Mouse (Mus musculus): ENCODE data around the gene Cit. TPM values are rescaled to one million over a fixed set of nuclear protein-coding genes. Genes with fewer than 3 reads are reported as not detected.

Cit gene
- total and polyA plus RNA-seq, 2 experiments, result 0.43 to 0.74 TPM

GRCm38 (mm10) chr5:116037731-116038130 lies 192.7 kb downstream of the Cit start:
- Histone ChIP-seq H3K36me3 (ENCODE audit: control insufficient read depth, insufficient read depth, low read length) (no peaks in the 10 kb centered on the region), H3K9ac (ENCODE audit: low read depth, low read length) (no peak overlapping the region), H3K27ac (replicated peaks; ENCODE audit: insufficient read depth, low read depth, low read length) (no peak overlapping the region), H3K4me1 (ENCODE audit: control insufficient read depth, insufficient read depth, low read length) (no peaks in the 10 kb centered on the region), H3K4me3 (ENCODE audit: insufficient read depth, low read depth, low read length) (no peak overlapping the region), H3K27me3 (ENCODE audit: control insufficient read depth, insufficient read depth, low read length) (0 out of 2 replicates have a peak, but pooled peaks cover 5% of the 10 kb centered on the region), H3K79me2 (ENCODE audit: control insufficient read depth, insufficient read depth, low read length) (no peaks in the 10 kb centered on the region)
- 47% methylated on average over 12 of the region's 12 CpGs for WGBS
- TF ChIP-seq POLR2A (IDR thresholded peaks at IDR 0.05; ENCODE audit: extremely low read depth, insufficient read depth, low read length), result no peak
- TF ChIP-seq CTCF (IDR thresholded peaks at IDR 0.05; ENCODE audit: low read depth, low read length), result no peak
- no peak for DNase-seq (ENCODE audit: extremely low read depth, low read depth, low spot score)

GRCm38 (mm10) chr5:116039706-116040105 lies 194.6 kb downstream of the Cit start:
- TF ChIP-seq CTCF (IDR thresholded peaks at IDR 0.05; ENCODE audit: low read depth, low read length) (no peak), POLR2A (IDR thresholded peaks at IDR 0.05; ENCODE audit: extremely low read depth, insufficient read depth, low read length) (no peak)
- no peak overlapping the region for H3K4me3 ChIP-seq (ENCODE audit: insufficient read depth, low read depth, low read length)

DNA sequence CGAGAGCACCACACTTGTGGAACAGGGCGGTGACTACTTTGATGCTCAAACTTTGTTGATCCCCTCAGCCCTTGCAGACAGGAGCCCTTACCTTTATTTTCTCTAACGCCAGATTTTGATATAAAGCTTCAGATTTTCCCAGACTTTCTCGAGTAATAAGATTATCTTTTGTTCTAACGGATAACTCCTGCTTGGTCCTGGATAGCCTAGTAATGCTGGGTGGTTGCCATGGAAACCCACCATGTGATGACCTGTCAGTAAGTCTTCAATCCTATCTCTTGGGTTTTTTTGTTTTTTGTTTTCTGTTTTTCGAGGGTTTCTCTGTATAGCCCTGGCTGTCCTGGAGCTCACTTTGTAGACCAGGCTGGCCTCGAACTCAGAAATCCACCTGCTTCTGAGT lies 197.2 kb downstream of the Cit start:
- no peak for DNase-seq (ENCODE audit: extremely low read depth, low read depth, low spot score)
- H3K4me3 ChIP-seq (ENCODE audit: insufficient read depth, low read depth, low read length), result no peak overlapping the region
- H3K36me3 ChIP-seq (ENCODE audit: control insufficient read depth, insufficient read depth, low read length), result no peaks in the 10 kb centered on the region
- 0 out of 2 replicates have a peak, but pooled peaks cover 5% of the 10 kb centered on the region for H3K27me3 ChIP-seq (ENCODE audit: control insufficient read depth, insufficient read depth, low read length)
- no peak for TF ChIP-seq POLR2A (IDR thresholded peaks at IDR 0.05; ENCODE audit: extremely low read depth, insufficient read depth, low read length)
- no peak for TF ChIP-seq CTCF (IDR thresholded peaks at IDR 0.05; ENCODE audit: low read depth, low read length)
- H3K27ac ChIP-seq (replicated peaks; ENCODE audit: insufficient read depth, low read depth, low read length), result no peak overlapping the region
- no peak overlapping the region for H3K9ac ChIP-seq (ENCODE audit: low read depth, low read length)
- no peaks in the 10 kb centered on the region for H3K4me1 ChIP-seq (ENCODE audit: control insufficient read depth, insufficient read depth, low read length)
- 67% methylated on average over 7 of the region's 7 CpGs for whole genome bisulfite sequencing
- H3K79me2 ChIP-seq (ENCODE audit: control insufficient read depth, insufficient read depth, low read length), result no peaks in the 10 kb centered on the region

More at GRCm38 (mm10) chr5:116039706-116040105, 194.6 kb downstream of the Cit start:
- H3K4me1 ChIP-seq (ENCODE audit: control insufficient read depth, insufficient read depth, low read length), result no peaks in the 10 kb centered on the region
- no peak overlapping the region for H3K9ac ChIP-seq (ENCODE audit: low read depth, low read length)
- DNase-seq (ENCODE audit: extremely low read depth, low read depth, low spot score), result no peak
- H3K79me2 ChIP-seq (ENCODE audit: control insufficient read depth, insufficient read depth, low read length), result no peaks in the 10 kb centered on the region
- H3K36me3 ChIP-seq (ENCODE audit: control insufficient read depth, insufficient read depth, low read length), result no peaks in the 10 kb centered on the region
- 0 out of 2 replicates have a peak, but pooled peaks cover 5% of the 10 kb centered on the region for H3K27me3 ChIP-seq (ENCODE audit: control insufficient read depth, insufficient read depth, low read length)
- no peak overlapping the region for H3K27ac ChIP-seq (replicated peaks; ENCODE audit: insufficient read depth, low read depth, low read length)
- 17% methylated on average over 11 of the region's 11 CpGs for WGBS

DNA sequence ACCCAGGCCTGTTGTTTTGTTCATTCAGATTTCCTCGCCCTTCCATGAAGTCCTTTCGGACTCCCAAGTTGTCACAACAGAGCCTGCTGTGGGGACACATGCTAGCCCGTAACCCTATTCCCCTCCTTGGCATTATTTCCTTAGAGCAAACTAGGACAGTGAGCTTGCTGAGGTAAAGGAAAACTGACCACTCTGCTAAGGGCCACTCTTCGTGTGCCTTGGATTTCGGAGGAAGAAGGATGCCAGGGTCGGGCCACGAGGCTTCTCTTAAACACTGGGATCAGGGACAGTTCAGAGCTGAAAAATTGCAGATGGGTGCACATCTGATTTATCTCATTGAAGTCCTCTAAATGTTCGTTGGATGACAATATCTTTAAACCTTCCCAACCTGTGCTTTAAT lies 200.5 kb downstream of the Cit start:
- no peaks in the 10 kb centered on the region for H3K79me2 ChIP-seq (ENCODE audit: control insufficient read depth, insufficient read depth, low read length)

GRCm38 (mm10) chr5:116046246-116046645 lies 201.2 kb downstream of the Cit start:
- Histone ChIP-seq H3K36me3 (ENCODE audit: control insufficient read depth, insufficient read depth, low read length) (no peaks in the 10 kb centered on the region), H3K4me1 (ENCODE audit: control insufficient read depth, insufficient read depth, low read length) (no peaks in the 10 kb centered on the region), H3K79me2 (ENCODE audit: control insufficient read depth, insufficient read depth, low read length) (no peaks in the 10 kb centered on the region), H3K27me3 (ENCODE audit: control insufficient read depth, insufficient read depth, low read length) (no peaks in the 10 kb centered on the region), H3K9ac (ENCODE audit: low read depth, low read length) (no peak overlapping the region), H3K4me3 (ENCODE audit: insufficient read depth, low read depth, low read length) (no peak overlapping the region), H3K27ac (replicated peaks; ENCODE audit: insufficient read depth, low read depth, low read length) (no peak overlapping the region)
- no peak for DNase-seq (ENCODE audit: extremely low read depth, low read depth, low spot score)
- WGBS, result 69% methylated on average over 4 of the region's 4 CpGs
- no peak for TF ChIP-seq CTCF (IDR thresholded peaks at IDR 0.05; ENCODE audit: low read depth, low read length)
- TF ChIP-seq POLR2A (IDR thresholded peaks at IDR 0.05; ENCODE audit: extremely low read depth, insufficient read depth, low read length), result no peak

More for the DNA sequence above, 200.5 kb downstream of the Cit start:
- no peak for TF ChIP-seq CTCF (IDR thresholded peaks at IDR 0.05; ENCODE audit: low read depth, low read length)
- TF ChIP-seq POLR2A (IDR thresholded peaks at IDR 0.05; ENCODE audit: extremely low read depth, insufficient read depth, low read length), result no peak
- Histone ChIP-seq H3K4me3 (ENCODE audit: insufficient read depth, low read depth, low read length) (no peak overlapping the region), H3K36me3 (ENCODE audit: control insufficient read depth, insufficient read depth, low read length) (no peaks in the 10 kb centered on the region), H3K4me1 (ENCODE audit: control insufficient read depth, insufficient read depth, low read length) (no peaks in the 10 kb centered on the region), H3K27me3 (ENCODE audit: control insufficient read depth, insufficient read depth, low read length) (no peaks in the 10 kb centered on the region), H3K27ac (replicated peaks; ENCODE audit: insufficient read depth, low read depth, low read length) (no peak overlapping the region), H3K9ac (ENCODE audit: low read depth, low read length) (no peak overlapping the region)
- no peak for DNase-seq (ENCODE audit: extremely low read depth, low read depth, low spot score)
- 86% methylated on average over 8 of the region's 8 CpGs for WGBS

DNA sequence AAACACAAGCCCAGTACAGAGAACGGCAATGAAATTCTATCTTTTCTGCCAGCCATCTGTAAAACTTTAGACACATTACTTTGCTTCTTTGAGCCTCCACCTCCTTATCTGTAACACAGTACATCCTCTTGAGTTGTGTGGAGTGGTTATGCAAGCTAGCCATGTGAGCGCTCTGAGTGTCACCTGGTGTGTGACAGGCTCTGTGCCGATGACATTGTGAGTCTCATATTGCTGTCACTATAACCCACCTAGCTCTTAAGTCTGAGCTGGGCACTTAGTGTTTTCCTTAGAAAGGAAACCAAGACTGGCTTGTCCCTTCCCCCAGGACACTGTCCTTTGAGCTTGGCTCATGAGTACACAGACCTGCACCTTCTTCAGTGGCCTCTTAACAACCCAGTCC lies 203.2 kb downstream of the Cit start:
- H3K36me3 ChIP-seq (ENCODE audit: control insufficient read depth, insufficient read depth, low read length), result no peaks in the 10 kb centered on the region
- no peaks in the 10 kb centered on the region for H3K4me1 ChIP-seq (ENCODE audit: control insufficient read depth, insufficient read depth, low read length)
- WGBS, result 85% methylated on average over 3 of the region's 3 CpGs
- H3K27me3 ChIP-seq (ENCODE audit: control insufficient read depth, insufficient read depth, low read length), result no peaks in the 10 kb centered on the region
- H3K4me3 ChIP-seq (ENCODE audit: insufficient read depth, low read depth, low read length), result no peak overlapping the region
- no peak for TF ChIP-seq POLR2A (IDR thresholded peaks at IDR 0.05; ENCODE audit: extremely low read depth, insufficient read depth, low read length)
- no peak for TF ChIP-seq CTCF (IDR thresholded peaks at IDR 0.05; ENCODE audit: low read depth, low read length)
- H3K79me2 ChIP-seq (ENCODE audit: control insufficient read depth, insufficient read depth, low read length), result no peaks in the 10 kb centered on the region
- no peak overlapping the region for H3K27ac ChIP-seq (replicated peaks; ENCODE audit: insufficient read depth, low read depth, low read length)
- no peak overlapping the region for H3K9ac ChIP-seq (ENCODE audit: low read depth, low read length)
- no peak for DNase-seq (ENCODE audit: extremely low read depth, low read depth, low spot score)
